Mouse (Mus musculus) monocyte, adult 2 months (primary cell): Measurements from ENCODE around the gene Lce1i.
"Not testable (repeated sequence)": the region's sequence is repeated elsewhere in the genome, so short reads cannot be mapped to it uniquely, and the experiment has no call there.

Source experiments
- DNase-seq, 2 experiments: peaks; one replicate each; pipeline ENCODE4 v3.0.0; 2022; ENCODE audit warnings: low spot score in 2 of 2, low read depth in 1 of 2

Lce1i gene

DNA sequence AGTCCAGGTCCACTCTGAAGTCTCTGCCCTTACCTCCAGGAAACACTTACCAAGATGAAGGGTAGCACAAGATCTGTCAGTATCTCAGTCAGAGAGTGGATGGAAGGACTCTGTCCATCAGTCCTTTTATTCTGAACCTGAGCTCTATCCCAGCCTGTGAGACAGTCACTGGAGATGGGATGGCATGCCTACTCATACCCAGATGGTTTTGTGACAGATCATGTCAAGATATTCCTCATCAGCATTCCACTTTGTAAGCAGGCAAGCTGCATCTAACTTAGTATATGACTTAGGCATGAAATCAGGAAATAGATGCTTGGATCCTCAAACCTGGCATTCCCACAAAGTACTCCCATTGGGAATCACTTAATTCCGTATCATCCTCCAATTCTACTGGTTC, at the start of gene Lce1i:
Gene Lce1i, minus strand, starts transcription at position 101 of the 400 bp plus-strand sequence.
- DNase-seq: no peak

- DNase-seq: no peak
Measured at GRCm38 (mm10) chr3:92827108-92827507, 48.4 kb upstream of the Lce1i start, which contains the start of gene Kprp. Kprp (minus strand) TSS chr3:92827247.

GRCm38 (mm10) chr3:92825808-92826207, 47.1 kb upstream of the Lce1i start:
- no peak for DNase-seq

GRCm38 (mm10) chr3:92816036-92816435, 37.3 kb upstream of the Lce1i start:
- not testable (repeated sequence) for DNase-seq

DNA sequence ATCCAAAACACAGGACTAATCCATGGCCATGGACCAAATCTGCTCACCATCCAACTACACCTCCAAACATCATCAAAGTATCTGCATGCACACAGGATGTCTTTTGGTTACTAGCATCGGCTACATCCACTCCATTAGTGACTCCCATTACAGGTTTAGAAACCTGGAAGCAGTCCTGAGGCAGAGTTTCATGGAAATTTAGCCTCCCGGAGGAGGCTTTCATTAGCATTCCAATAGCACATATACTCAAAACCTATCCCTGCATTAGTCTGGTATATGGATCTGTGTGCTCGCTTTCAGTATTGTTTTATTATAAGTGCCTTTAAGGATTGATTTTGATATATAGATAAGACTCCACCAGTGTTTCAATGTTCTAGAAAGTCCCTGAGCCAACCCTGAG, 36.9 kb upstream of the Lce1i start:
- no peak for DNase-seq

DNA sequence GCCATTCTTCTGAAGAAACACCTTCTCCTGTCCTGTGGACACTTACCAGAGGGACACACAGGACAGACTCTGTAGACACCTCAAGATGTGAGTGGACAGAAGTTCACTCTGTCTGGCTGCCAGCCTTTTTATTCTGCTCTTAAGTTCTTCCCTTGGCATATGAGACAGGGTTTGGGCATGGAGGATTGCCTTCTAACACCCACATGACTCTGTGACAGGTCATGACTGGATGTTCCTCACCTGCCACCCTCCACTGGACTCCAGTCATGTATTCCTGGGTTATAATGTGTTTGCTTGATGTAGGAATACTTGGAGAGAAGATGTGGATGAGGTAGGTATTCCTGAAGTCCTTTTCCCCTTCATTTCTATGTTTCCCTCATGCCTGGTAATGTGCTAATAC, 29.1 kb upstream of the Lce1i start, which contains the start of gene Lce1k:
Gene Lce1k, minus strand, starts transcription at position 101 of the 400 bp plus-strand sequence.
- DNase-seq: no peak

GRCm38 (mm10) chr3:92790414-92790813, 11.7 kb upstream of the Lce1i start, which contains the start of gene Lce1j:
Lce1j (minus strand) TSS chr3:92790514.
- no peak for DNase-seq

DNA sequence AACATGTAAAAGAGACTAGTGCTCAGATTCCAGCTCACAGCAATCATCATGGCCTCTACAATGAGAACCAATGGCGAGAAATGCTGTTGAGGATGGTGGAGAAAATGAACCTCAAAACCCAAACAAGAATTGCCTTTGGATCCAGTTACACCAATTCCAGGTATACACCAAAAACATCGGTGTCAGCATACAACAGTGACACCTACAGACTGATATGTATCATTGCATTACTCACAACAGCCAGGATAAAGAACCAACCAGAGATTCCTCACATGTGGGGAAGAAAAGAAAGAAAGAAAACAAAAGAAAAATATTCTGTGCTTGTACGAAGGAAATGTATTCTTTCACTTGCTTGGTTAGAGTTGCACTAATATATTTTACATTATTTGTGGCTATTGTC, 7.1 kb downstream of the Lce1i start:
- no peak for DNase-seq

- no peak for DNase-seq
Measured at GRCm38 (mm10) chr3:92764965-92765364, 13.7 kb downstream of the Lce1i start, which contains the start of gene Lce1h. Lce1h (minus strand) TSS chr3:92765065.

DNA sequence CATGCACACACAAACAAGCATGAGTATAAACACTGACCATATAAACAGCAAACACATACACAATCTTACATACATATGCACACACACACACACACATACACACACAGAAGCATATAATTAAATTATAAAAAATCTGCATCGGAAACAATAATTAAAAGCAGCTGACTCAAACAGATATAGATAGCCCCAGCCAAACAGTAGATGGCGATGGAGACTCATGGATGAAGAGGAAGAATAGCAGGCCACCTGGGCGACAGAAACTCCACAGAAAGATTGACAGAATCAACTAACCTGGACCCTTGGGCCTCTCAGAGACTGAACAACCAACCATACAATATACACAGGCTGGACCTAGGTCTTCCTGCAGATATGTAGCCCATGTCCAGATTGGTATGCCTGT, 25.5 kb downstream of the Lce1i start:
- no peak for DNase-seq

DNA sequence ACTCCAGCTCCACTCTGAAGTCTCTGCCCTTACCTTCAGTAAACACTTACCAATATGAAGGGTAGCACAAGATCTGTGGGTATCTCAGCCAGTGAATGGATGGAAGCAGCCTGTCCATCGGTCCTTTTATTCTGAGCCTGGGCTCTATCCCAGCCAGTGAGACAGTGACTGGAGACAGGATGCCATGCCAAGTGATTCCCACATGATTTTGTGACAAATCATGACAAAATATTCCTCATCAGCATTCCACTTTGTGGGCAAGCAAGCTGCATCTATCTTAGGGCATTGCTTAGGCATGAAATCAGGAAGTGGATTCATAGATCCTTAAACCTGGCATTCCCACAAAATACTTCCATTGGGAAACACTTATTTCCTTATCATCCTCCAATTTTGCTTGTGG, 26.5 kb downstream of the Lce1i start, which contains the start of gene Lce1g:
Gene Lce1g, minus strand, starts transcription at position 101 of the 400 bp plus-strand sequence.
- DNase-seq: no peak

GRCm38 (mm10) chr3:92738996-92739395, 39.7 kb downstream of the Lce1i start, which contains the start of gene Gm38119:
Gm38119 (minus strand) TSS chr3:92739096.
- no peak for DNase-seq
